In genomic region chr17:34234926-34235325, GRCm38 (mm10) we compare ENCODE assay signal across 8 mouse cellular contexts. TPM values are rescaled to one million over a fixed set of nuclear protein-coding genes. Genes with fewer than 3 reads are reported as not detected.
DNase-seq lines count a peak whose midpoint lies in the region; ATAC-seq lines count a peak whose summit lies in the region.

No protein-coding gene starts in this region.

- H3K4me2 ChIP-seq in lung, embryonic 16.5 days (ENCODE audit: low read depth, low read length): no peak overlapping the region

- H3K36me3 ChIP-seq in embryonic facial prominence, embryonic 10.5 days (replicated peaks): no peaks in the 10 kb centered on the region
- no peaks in the 10 kb centered on the region for H3K36me3 ChIP-seq in lung, embryonic 16.5 days (ENCODE audit: control insufficient read depth, insufficient read depth, low read length)

- WGBS in embryonic facial prominence, embryonic 10.5 days: 47% methylated on average over 9 of the region's 9 CpGs
- 46% methylated on average over 9 of the region's 9 CpGs for WGBS in lung, embryonic 16.5 days

- no peak overlapping the region for H3K9ac ChIP-seq in lung, embryonic 16.5 days (ENCODE audit: low read length)

- H3K9me3 ChIP-seq in embryonic facial prominence, embryonic 10.5 days: no peaks in the 10 kb centered on the region
- no peaks in the 10 kb centered on the region; the same call in 1 of the 2 replicates for H3K9me3 ChIP-seq in lung, embryonic 16.5 days (ENCODE audit: control insufficient read depth, low read length)

- no peaks in the 10 kb centered on the region for H3K4me1 ChIP-seq in embryonic facial prominence, embryonic 10.5 days
- no peaks in the 10 kb centered on the region for H3K4me1 ChIP-seq in lung, embryonic 16.5 days (replicated peaks; ENCODE audit: control insufficient read depth, insufficient read depth, low read length)

- DNase-seq in adrenal gland, adult 2 months: peak; percentile 76
- peak; percentile 53 for DNase-seq in embryonic facial prominence, embryonic 10.5 days (ENCODE audit: low spot score)
- DNase-seq in heart, postnatal 25 days (ENCODE audit: low spot score): peak; percentile 61
- DNase-seq in layer of hippocampus, adult 18-20 months (ENCODE audit: low spot score in 2 of 2): peak; percentile 43 to 83
- peak; percentile 82 for DNase-seq in retina, postnatal 1 day
- peak; percentile 92 for DNase-seq in thymus, postnatal 4 days

- intact Hi-C loops in heart, postnatal 25 days (cut with DNase I): loop anchor here (1.0 to 5.0 kb wide), 3 partner anchors 31 to 158 kb away; no protein-coding TSS in a partner anchor

- peak; percentile 85 for ATAC-seq in CD4-positive, CD25-positive, alpha-beta regulatory T cell, adult 4 months
- peak; percentile 72; the same call in 1 of the 2 replicates for ATAC-seq in lung, embryonic 16.5 days (ENCODE audit: low read depth)

- no peak overlapping the region for H3K27ac ChIP-seq in embryonic facial prominence, embryonic 10.5 days (replicated peaks)
- H3K27ac ChIP-seq in lung, embryonic 16.5 days (ENCODE audit: low read length): no peak overlapping the region

- no peak overlapping the region for H3K4me3 ChIP-seq in embryonic facial prominence, embryonic 10.5 days
- H3K4me3 ChIP-seq in lung, embryonic 16.5 days (ENCODE audit: low read length): no peak overlapping the region

- no peaks in the 10 kb centered on the region for H3K27me3 ChIP-seq in embryonic facial prominence, embryonic 10.5 days (replicated peaks; ENCODE audit: low read depth, poor library complexity, severe bottlenecking)
- H3K27me3 ChIP-seq in lung, embryonic 16.5 days (ENCODE audit: control insufficient read depth, insufficient read depth, low read depth, low read length): no peaks in the 10 kb centered on the region

RNA-seq across cellular contexts. Expression of gene H2-Ob, which starts 3.8 kb away (rescaled TPM):
- 100 to 1,000 TPM in 1 of 2 experiments, 10 to 100 TPM in 1; 81.1 to 105 TPM for polyA plus RNA-seq in CD4-positive, CD25-positive, alpha-beta regulatory T cell, adult 4 months (2017; shearing (Covaris generic))
- 1 to 10 TPM in 1 of 2 experiments, under 1 TPM in 1; 0.49 to 1.3 TPM for total RNA-seq in adrenal gland, adult 2 months (2021)
- 0.91 TPM in 2 replicates for polyA plus RNA-seq in adrenal gland, adult 2 months (2012; rRNA removed)
- polyA plus RNA-seq in embryonic facial prominence, embryonic 10.5 days (2016; fragmentation: Nextera tagmentation; extraction: Ambion mirVana): not detected in 2 replicates
- total RNA-seq in heart, postnatal 25 days (2021): 1 to 10 TPM in 1 of 2 experiments, under 1 TPM in 1; 0.70 to 1.5 TPM
- total RNA-seq in layer of hippocampus, adult 18-20 months (2021): under 1 TPM; 0.20 to 0.37 TPM
- 0.35 and 0.53 TPM in 2 replicates for polyA plus RNA-seq in lung, embryonic 16.5 days (2015; fragmentation: Nextera tagmentation; extraction: Ambion mirVana)

RNA-seq across cellular contexts. Expression of gene H2-Ab1, which starts 22.6 kb away (rescaled TPM):
- polyA plus RNA-seq in CD4-positive, CD25-positive, alpha-beta regulatory T cell, adult 4 months (2017; shearing (Covaris generic)): 10 to 100 TPM in 1 of 2 experiments, 1 to 10 TPM in 1; 8.9 to 77.0 TPM
- total RNA-seq in adrenal gland, adult 2 months (2021): 10 to 100 TPM; 78.4 to 97.1 TPM
- polyA plus RNA-seq in adrenal gland, adult 2 months (2012; rRNA removed): 364 and 513 TPM in 2 replicates
- 5.5 and 7.2 TPM in 2 replicates for polyA plus RNA-seq in embryonic facial prominence, embryonic 10.5 days (2016; fragmentation: Nextera tagmentation; extraction: Ambion mirVana)
- total RNA-seq in heart, postnatal 25 days (2021): 10 to 100 TPM in 1 of 2 experiments, 1 to 10 TPM in 1; 9.2 to 12.6 TPM
- 1 to 10 TPM; 1.3 to 1.9 TPM for total RNA-seq in layer of hippocampus, adult 18-20 months (2021)
- 15.1 and 36.2 TPM in 2 replicates for polyA plus RNA-seq in lung, embryonic 16.5 days (2015; fragmentation: Nextera tagmentation; extraction: Ambion mirVana)

RNA-seq across cellular contexts. Expression of gene Tap2, which starts 31.6 kb away (rescaled TPM):
- 100 to 1,000 TPM in 1 of 2 experiments, 10 to 100 TPM in 1; 78.9 to 260 TPM for polyA plus RNA-seq in CD4-positive, CD25-positive, alpha-beta regulatory T cell, adult 4 months (2017; shearing (Covaris generic))
- total RNA-seq in adrenal gland, adult 2 months (2021): 10 to 100 TPM; 43.6 to 55.6 TPM
- polyA plus RNA-seq in adrenal gland, adult 2 months (2012; rRNA removed): 61.0 and 64.1 TPM in 2 replicates
- polyA plus RNA-seq in embryonic facial prominence, embryonic 10.5 days (2016; fragmentation: Nextera tagmentation; extraction: Ambion mirVana): 0.56 and 1.1 TPM in 2 replicates
- total RNA-seq in heart, postnatal 25 days (2021): 10 to 100 TPM; 21.2 to 22.0 TPM
- 10 to 100 TPM in 1 of 2 experiments, 1 to 10 TPM in 1; 8.4 to 12.8 TPM for total RNA-seq in layer of hippocampus, adult 18-20 months (2021)
- polyA plus RNA-seq in lung, embryonic 16.5 days (2015; fragmentation: Nextera tagmentation; extraction: Ambion mirVana): 12.2 and 18.1 TPM in 2 replicates

RNA-seq across cellular contexts. Expression of gene Psmb8, which starts 37.4 kb away (rescaled TPM):
- 100 to 1,000 TPM; 781 to 871 TPM for polyA plus RNA-seq in CD4-positive, CD25-positive, alpha-beta regulatory T cell, adult 4 months (2017; shearing (Covaris generic))
- total RNA-seq in adrenal gland, adult 2 months (2021): 10 to 100 TPM; 21.8 to 41.4 TPM
- polyA plus RNA-seq in adrenal gland, adult 2 months (2012; rRNA removed): 49.6 and 68.0 TPM in 2 replicates
- polyA plus RNA-seq in embryonic facial prominence, embryonic 10.5 days (2016; fragmentation: Nextera tagmentation; extraction: Ambion mirVana): 1.3 and 1.7 TPM in 2 replicates
- 10 to 100 TPM in 1 of 2 experiments, 1 to 10 TPM in 1; 9.7 to 11.8 TPM for total RNA-seq in heart, postnatal 25 days (2021)
- 1 to 10 TPM; 4.1 to 5.8 TPM for total RNA-seq in layer of hippocampus, adult 18-20 months (2021)
- polyA plus RNA-seq in lung, embryonic 16.5 days (2015; fragmentation: Nextera tagmentation; extraction: Ambion mirVana): 21.4 and 37.2 TPM in 2 replicates

RNA-seq across cellular contexts. Expression of gene Psmb9, which starts 47.4 kb away (rescaled TPM):
- 100 to 1,000 TPM; 280 to 324 TPM for polyA plus RNA-seq in CD4-positive, CD25-positive, alpha-beta regulatory T cell, adult 4 months (2017; shearing (Covaris generic))
- total RNA-seq in adrenal gland, adult 2 months (2021): 10 to 100 TPM; 12.1 to 20.6 TPM
- polyA plus RNA-seq in adrenal gland, adult 2 months (2012; rRNA removed): 45.1 and 54.8 TPM in 2 replicates
- polyA plus RNA-seq in embryonic facial prominence, embryonic 10.5 days (2016; fragmentation: Nextera tagmentation; extraction: Ambion mirVana): 0.57 and 0.93 TPM in 2 replicates
- total RNA-seq in heart, postnatal 25 days (2021): 1 to 10 TPM; 5.4 to 8.5 TPM
- 1 to 10 TPM; 2.1 to 3.7 TPM for total RNA-seq in layer of hippocampus, adult 18-20 months (2021)
- polyA plus RNA-seq in lung, embryonic 16.5 days (2015; fragmentation: Nextera tagmentation; extraction: Ambion mirVana): 8.8 and 12.8 TPM in 2 replicates

Comparison
In these comparisons a context has a peak if more than half of its experiments do, and no peak if none do; other contexts are left out.
1. RNA of gene H2-Ob, which starts 3.8 kb away (polyA plus RNA-seq): 81.1 to 105 TPM in CD4-positive, CD25-positive, alpha-beta regulatory T cell, adult 4 months; 0.91 TPM in adrenal gland, adult 2 months, 0.35 to 0.53 TPM in lung, embryonic 16.5 days and not detected in embryonic facial prominence, embryonic 10.5 days; every median in the first group is over 10 times any median in the second.
2. Peak in every context shown above with its lines, with median percentiles within 50 percentile points of each other: DNase-seq.